27 mouse cellular contexts compared by ENCODE assay signal in the genomic region with DNA sequence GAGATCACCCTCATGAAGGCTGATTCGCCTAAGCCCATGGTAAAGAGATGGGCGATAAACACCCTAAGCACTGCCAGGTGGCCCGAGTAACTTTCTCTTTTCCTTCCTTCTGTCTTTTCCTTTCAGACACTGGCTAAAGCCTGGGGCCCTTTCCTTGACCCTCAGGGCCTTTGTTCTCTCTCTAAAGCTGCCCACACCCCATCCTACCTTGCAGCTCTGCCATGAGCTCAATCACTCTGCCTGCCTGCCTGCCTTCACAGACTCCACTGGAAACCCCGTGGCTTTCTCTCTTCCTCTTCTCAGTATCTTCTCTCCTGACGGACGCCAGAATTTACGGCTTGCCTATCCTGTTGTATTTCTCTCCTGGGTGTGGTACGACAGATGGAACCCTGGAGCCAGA.
DNase-seq lines count a peak whose midpoint lies in the region; ATAC-seq and TF ChIP-seq lines count a peak whose summit lies in the region.
"Had no signal": no experiment of that assay in that cellular context is flagged by ENCODE, and none has a peak within 500 bp of the region (broad histone marks: within the 10 kb centered on the region; RNA-seq: fewer than 3 reads in every experiment).

No protein-coding gene starts in this region.

- H3K36me3 ChIP-seq in midbrain, embryonic 10.5 days: no peaks in the 10 kb centered on the region
- no peaks in the 10 kb centered on the region for H3K36me3 ChIP-seq in midbrain, embryonic 11.5 days (ENCODE audit: control insufficient read depth, insufficient read depth, low read length)
- H3K36me3 ChIP-seq: G1E; hindbrain, embryonic 13.5 days; kidney, embryonic 15.5 days; limb, embryonic 12.5 days; stomach, embryonic 15.5 days had no signal

- H3K4me3 ChIP-seq in midbrain, embryonic 10.5 days: no peak overlapping the region
- no peak overlapping the region for H3K4me3 ChIP-seq in midbrain, embryonic 11.5 days (ENCODE audit: low read depth, low read length)
- no peak overlapping the region for H3K4me3 ChIP-seq in lung, adult 2 months (replicated peaks; ENCODE audit: extremely low read depth, low read depth, low read length)
- H3K4me3 ChIP-seq: hindbrain, embryonic 13.5 days; kidney, embryonic 15.5 days; limb, embryonic 12.5 days; myocyte; stomach, embryonic 15.5 days had no signal

- H3K27ac ChIP-seq in midbrain, embryonic 10.5 days (replicated peaks): peak overlapping the region; percentile 49
- no peak overlapping the region for H3K27ac ChIP-seq in midbrain, embryonic 11.5 days (ENCODE audit: low read depth, low read length)
- H3K27ac ChIP-seq: hindbrain, embryonic 13.5 days; kidney, embryonic 15.5 days; limb, embryonic 12.5 days; stomach, embryonic 15.5 days had no signal

- peaks cover 47% of the 10 kb centered on the region for H3K4me1 ChIP-seq in midbrain, embryonic 10.5 days
- peaks cover 16% of the 10 kb centered on the region for H3K4me1 ChIP-seq in midbrain, embryonic 11.5 days (ENCODE audit: control insufficient read depth, insufficient read depth, low read length)
- no peaks in the 10 kb centered on the region for H3K4me1 ChIP-seq in lung, adult 2 months (ENCODE audit: control insufficient read depth, insufficient read depth, low read length)

- 32% methylated on average over 8 of the region's 8 CpGs for WGBS in midbrain, embryonic 10.5 days
- WGBS in midbrain, embryonic 11.5 days: 29% methylated on average over 8 of the region's 8 CpGs
- 59% methylated on average over 8 of the region's 8 CpGs for WGBS in lung, adult 2 months

- no peak for TF ChIP-seq CTCF in lung, adult 2 months (IDR thresholded peaks at IDR 0.05; ENCODE audit: insufficient read depth, low read length)

- peaks cover 2% of the 10 kb centered on the region; the same call in 1 of the 2 replicates for H3K9me3 ChIP-seq in midbrain, embryonic 10.5 days (replicated peaks)
- no peaks in the 10 kb centered on the region; the same call in 1 of the 2 replicates for H3K9me3 ChIP-seq in midbrain, embryonic 11.5 days (ENCODE audit: control insufficient read depth, low read length)
- H3K9me3 ChIP-seq: G1E; kidney, embryonic 15.5 days; stomach, embryonic 15.5 days had no signal

- H3K27me3 ChIP-seq in midbrain, embryonic 10.5 days (ENCODE audit: low read depth, poor library complexity, severe bottlenecking): peaks cover 28% of the 10 kb centered on the region
- H3K27me3 ChIP-seq in midbrain, embryonic 11.5 days (ENCODE audit: control insufficient read depth, insufficient read depth, low read length): peaks cover 3% of the 10 kb centered on the region; the same call in 1 of the 2 replicates
- H3K27me3 ChIP-seq: stomach, embryonic 15.5 days had no signal

- no peak overlapping the region for H3K9ac ChIP-seq in midbrain, embryonic 11.5 days (ENCODE audit: low read length)
- H3K9ac ChIP-seq: hindbrain, embryonic 13.5 days; kidney, embryonic 15.5 days; limb, embryonic 12.5 days; liver, postnatal 0 days; stomach, embryonic 15.5 days had no signal

- ATAC-seq in midbrain, embryonic 11.5 days (ENCODE audit: low FRiP score): no peak
- peak; percentile 16; the same call in 1 of the 2 replicates for ATAC-seq in granulocyte monocyte progenitor cell, adult 5-6 weeks (replicated peaks; ENCODE audit: poor library complexity, severe bottlenecking)
- ATAC-seq: liver, postnatal 0 days; midbrain, embryonic 16.5 days had no signal

- H3K4me2 ChIP-seq in midbrain, embryonic 11.5 days: no peak overlapping the region
- H3K4me2 ChIP-seq: heart, embryonic 11.5 days; hindbrain, embryonic 13.5 days; kidney, embryonic 15.5 days; limb, embryonic 12.5 days; liver, embryonic 11.5 days; stomach, embryonic 15.5 days had no signal

- peak; percentile 12 for DNase-seq in embryo, embryonic 10.5 days (ENCODE audit: low spot score)
- no peak for DNase-seq in embryo, embryonic 9.5 days (ENCODE audit: extremely low spot score)
- DNase-seq in midbrain, embryonic 10.5 days (ENCODE audit: low spot score): no peak
- DNase-seq in midbrain, embryonic 11.5 days (ENCODE audit: low spot score, missing footprints): no peak
- DNase-seq in thymus, postnatal 14 days: no peak
- no peak for DNase-seq in lung, adult 2 months
- DNase-seq in thymus, postnatal 4 days: no peak
- DNase-seq: adrenal gland, postnatal 14 days; cerebellum, adult 2 months; cerebellum, postnatal 25 days; heart, postnatal 14 days; kidney, postnatal 36 days; layer of hippocampus, postnatal 36 days; liver, postnatal 0 days; lung, postnatal 14 days; right cerebral cortex, adult 18-20 months; thymus, adult 18-20 months had no signal

- no peak for TF ChIP-seq POLR2A in lung, adult 2 months (IDR thresholded peaks at IDR 0.05; ENCODE audit: borderline replicate concordance, extremely low read depth, low read depth, low read length)
